Mouse (Mus musculus) heart, postnatal 0 days (tissue): ENCODE measurements around the gene Surf4.

Experiments
- CTCF ChIP-seq: IDR thresholded peaks from 2 replicates; pipeline ENCODE4 v1.5.1; 2016; ENCODE audit warnings: antibody characterized with exemption, control low read depth, low read depth
- EP300 ChIP-seq: IDR thresholded peaks from 2 replicates; pipeline ENCODE4 v1.6.1; 2016; ENCODE audit warnings: antibody characterized with exemption, low read depth

DNA sequence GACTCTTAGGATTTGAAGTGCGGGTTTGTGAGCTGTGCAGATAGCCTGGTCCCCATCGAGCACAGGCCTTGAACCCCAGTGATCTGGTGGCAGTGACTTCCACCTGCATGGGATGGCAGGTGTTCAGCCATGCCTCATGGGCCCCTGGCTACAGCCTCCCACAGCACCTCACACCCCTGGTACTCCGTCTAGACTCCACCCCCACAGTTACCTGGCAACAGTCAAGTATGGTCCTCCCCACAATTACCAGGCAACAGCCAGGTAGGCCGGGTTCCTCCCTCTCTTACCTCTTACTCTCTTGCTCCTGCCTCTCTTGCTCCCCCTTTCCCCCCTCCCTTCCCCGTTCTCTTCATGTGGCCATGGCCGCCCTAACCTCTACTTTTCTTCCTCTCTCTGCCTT lies 63.1 kb downstream of the Surf4 start:
- no peak for TF ChIP-seq CTCF
- no peak for TF ChIP-seq EP300
